Mouse (Mus musculus) liver, adult (tissue): Measurements from ENCODE around the gene Zfp626.

Source experiments
- GATA4 ChIP-seq: IDR thresholded peaks from 2 replicates; pipeline ENCODE4 v1.6.1; 2014; ENCODE audit warnings: mild to moderate bottlenecking, low read length; ENCODE audit not compliant: insufficient replicate concordance

Zfp626 gene

GRCm38 (mm10) chr7:27840104-27840503 lies 33.1 kb downstream of the Zfp626 start:
- no peak for TF ChIP-seq GATA4

DNA sequence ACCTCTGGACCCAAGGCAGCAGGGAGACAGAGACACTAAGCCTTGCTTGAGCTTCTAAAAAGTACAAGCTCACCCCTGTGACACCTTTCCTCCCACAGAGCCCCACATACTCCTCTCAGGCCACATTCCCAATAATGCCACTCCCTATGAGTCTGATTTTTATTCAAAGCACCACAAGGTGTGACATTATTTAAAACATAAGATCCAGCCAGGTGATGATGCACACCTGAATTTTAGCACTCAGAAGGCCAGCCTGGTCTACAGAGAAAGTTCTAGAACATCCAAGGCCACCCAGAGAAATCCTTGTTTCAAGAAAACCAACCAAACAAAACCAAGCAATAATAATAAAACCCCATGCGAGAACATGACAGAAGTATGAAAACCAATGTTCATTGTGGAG lies 50.2 kb downstream of the Zfp626 start, which contains the start of gene Zfp607a:
Gene Zfp607a (plus strand): TSS at position 301 of the 400 bp plus-strand sequence.
- TF ChIP-seq GATA4, result no peak

DNA sequence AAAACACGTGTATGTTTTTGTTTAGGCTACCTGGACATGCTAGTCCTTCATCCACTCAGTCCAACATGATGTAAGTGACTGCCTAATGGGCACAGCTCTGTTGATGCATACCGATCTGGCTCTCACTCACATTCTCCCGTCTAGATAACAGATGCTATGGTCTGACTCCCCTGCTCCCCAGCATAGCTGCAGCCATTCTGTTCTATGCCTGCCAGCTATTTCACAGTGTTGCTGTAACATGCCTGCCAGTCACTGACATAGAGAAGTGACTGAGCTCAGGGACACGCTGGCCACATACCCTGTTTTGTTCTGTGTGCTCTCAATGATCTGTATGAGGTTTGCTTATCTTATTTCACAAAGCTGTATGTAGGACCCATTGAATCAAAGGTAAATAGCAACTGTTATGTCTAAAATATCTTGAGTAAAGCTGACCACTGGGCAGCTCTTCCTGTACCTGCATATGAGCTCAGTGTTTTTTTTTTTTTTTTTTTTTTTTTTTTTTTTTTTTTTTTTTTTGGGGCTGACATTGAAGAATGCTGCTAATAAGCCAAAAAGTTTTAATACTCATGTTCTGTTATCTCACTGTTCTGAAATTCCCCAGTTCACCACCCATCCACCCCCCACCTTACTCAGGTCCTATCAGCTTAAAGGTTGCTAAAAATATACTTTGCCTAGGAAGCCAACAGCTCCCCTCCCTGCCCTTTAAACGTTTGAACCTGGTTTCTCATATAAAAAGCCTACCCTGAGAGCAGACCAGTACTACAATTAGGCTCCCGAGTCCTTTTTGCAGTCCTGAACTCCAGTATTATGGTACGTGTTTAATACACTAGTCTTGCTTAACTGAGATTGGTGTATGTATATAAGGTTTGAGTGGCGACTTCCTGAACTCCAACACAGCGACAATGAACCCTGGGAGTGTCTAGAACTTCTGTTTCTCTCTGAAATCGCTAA lies 52.6 kb downstream of the Zfp626 start:
- no peak for TF ChIP-seq GATA4

- no peak for TF ChIP-seq GATA4
Observed at GRCm38 (mm10) chr7:27860396-27861235, 53.6 kb downstream of the Zfp626 start.
